Mouse (Mus musculus) olfactory bulb, adult 2 months (tissue): ENCODE measurements around the gene Adam34.
"Not testable (repeated sequence)": the region's sequence is repeated elsewhere in the genome, so short reads cannot be mapped to it uniquely, and the experiment has no call there.

ENCODE experiments used
- CTCF ChIP-seq: fragments of 200-500 bp; IDR thresholded peaks from 2 replicates; pipeline ENCODE4 v1.5.1; 2012; ENCODE audit warnings: low read depth, mild to moderate bottlenecking, low read length, moderate library complexity; ENCODE audit not compliant: insufficient read depth
- POLR2A ChIP-seq: fragments of 200-500 bp; IDR thresholded peaks from 2 replicates; pipeline ENCODE4 v1.6.1; 2012; ENCODE audit warnings: mild to moderate bottlenecking, low read depth, low read length, moderate library complexity; ENCODE audit not compliant: insufficient read depth

DNA sequence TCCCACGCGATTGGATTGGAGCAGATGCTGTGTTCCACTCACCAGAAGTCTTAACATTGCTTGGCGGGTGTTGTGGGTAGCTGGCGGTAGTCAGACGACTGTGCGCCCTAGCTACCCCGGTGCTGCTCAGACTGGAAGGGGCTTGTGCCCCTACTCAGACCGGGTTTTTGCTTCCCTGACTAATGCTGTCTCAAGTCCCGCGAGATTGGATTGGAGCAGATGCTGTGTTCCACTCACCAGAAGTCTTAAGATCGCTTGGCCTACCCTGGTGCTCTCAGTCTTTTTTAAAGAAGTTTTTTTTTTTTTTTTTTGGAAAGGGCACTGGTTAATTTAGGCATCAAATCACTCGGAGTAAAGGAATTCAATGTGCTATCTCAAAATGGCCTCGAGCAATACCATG lies 106.2 kb downstream of the Adam34 start:
- not testable (repeated sequence) for TF ChIP-seq CTCF, POLR2A
